Mouse (Mus musculus) layer of hippocampus, postnatal 14 days (tissue): ENCODE results near the gene Btg3. TPM values are rescaled to one million over a fixed set of nuclear protein-coding genes. Genes with fewer than 3 reads are reported as not detected.

Experiments used
- DNase-seq, 2 experiments: peaks; one replicate each; pipeline ENCODE4 v3.0.0; 2021 to 2022; ENCODE audit warnings: low spot score in 2 of 2, mixed read lengths in 1 of 2
- total RNA-seq, 2 experiments: library from RNA; stranded (reverse); gene quantifications; 2 replicates each; pipeline ENCODE4 v1.2.3; 2021

The Btg3 gene
- total RNA-seq, 2 experiments from 2014 or later, result 8.8 to 10.8 TPM

- peak; percentile 34 to 44 for DNase-seq
Observed at GRCm38 (mm10) chr16:78302678-78303050, 74.3 kb downstream of the Btg3 start.

DNA sequence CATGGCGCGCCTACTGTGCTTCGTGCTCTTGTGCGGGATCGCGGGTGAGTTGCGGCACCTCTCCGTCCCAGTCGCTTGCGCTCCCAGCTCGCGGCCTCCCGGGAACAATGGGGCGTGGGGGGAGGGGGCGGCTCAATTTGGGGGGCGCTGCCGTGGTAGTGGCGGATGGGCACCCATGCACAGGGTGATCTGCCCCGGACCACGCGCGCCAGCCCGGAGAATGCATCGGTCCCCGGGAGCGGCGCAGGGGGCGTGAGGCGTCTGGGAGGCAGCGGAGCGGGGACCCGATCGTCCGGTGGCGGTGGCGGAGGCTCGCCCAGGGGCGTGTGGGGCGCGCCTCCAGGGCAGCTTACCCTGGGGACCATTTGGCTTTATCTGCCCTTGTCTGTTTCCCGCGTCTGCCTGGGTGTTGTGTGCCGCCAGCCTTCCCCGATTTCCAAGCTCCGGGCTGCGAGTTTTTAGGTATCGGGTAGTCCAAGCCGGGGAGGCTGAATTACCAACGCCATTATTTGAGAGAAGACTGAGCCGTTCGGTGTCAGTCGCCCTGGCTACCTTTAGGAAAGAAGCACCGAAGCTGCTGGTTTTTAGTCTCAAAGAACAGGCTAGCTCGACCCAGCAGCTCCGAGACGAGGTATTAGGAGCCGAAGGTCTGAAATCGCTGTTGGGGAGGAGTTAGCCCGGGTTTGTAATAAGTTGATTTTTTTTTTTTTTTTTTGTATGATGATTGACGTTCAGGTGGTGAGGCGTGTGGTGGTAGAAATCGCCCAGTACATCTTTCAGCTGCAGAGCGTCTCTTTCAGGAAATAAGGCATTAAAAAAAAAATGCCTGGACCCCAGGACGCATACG is 74.9 kb downstream of the Btg3 start:
- peak in 1 of 2 experiments; percentile 36 for DNase-seq

DNA sequence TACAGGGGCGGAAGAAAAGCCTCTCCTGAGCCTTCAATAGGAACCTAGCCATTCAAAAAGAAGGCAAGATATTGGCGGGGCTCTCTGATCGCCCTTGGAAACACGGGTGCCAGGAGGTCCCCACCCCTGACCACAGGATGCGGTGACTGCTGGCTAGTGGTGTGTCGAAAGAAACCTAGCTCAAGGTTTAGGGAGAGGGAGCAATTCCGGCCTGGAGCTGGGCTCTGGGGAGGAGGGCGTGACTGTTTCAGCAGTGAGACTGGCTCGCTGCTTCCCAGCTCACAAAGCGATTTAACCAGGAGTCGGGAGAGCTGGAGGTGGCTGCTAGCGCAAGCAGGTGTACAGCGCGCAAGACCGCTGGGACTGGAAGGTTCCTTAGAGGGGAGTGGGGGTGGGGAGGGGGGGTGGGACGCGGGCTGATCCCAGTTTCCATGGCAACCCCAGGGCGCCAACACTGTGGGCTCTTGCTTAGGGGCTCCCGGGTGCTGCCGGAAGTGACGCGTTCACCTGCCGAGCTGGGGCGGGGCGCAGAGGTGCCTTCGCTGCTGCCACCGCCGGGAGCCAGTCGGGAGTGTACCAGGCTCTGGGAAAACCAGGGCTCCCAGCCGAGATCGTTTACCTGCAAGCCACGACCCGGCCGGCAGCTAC is 75.7 kb downstream of the Btg3 start, which contains the start of gene Cxadr:
Gene Cxadr, plus strand, starts transcription at position 307 of the 648 bp plus-strand sequence.
- DNase-seq, result peak; percentile 78 to 79

GRCm38 (mm10) chr16:78296114-78296513 is 80.9 kb downstream of the Btg3 start:
- DNase-seq, result no peak

GRCm38 (mm10) chr16:78295601-78296000 is 81.4 kb downstream of the Btg3 start:
- no peak for DNase-seq

DNA sequence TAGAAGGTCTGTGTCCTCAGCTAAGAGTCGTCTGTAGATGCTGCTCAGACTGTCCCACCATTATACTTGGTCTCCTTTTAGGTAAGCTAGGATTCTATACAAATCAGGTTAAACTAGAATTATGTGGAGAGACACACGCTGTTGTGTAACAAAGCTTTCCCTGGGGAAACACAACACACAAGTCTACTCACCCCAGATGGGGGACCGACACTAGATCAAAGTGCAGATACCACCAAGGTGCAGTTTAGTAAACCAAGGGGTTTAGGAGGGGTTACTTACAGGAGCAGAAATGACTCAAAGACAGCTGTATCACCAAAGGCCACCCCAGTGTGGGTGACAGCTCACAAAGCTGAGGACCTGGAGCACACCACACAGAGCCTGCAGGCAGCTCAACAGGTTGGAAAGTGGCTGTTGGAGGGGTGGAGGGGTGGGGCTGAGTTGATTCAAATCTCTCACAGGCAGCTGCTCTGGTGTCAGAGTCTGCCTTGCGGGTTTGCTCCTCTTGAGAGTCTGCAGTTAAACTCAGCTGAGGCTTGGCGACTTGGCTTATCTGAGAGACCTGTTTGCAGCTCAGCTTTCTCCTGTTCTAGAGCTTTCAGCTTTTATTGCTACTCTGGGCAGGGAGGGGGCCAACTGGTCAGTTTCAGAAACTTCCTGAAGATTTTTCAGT is 82.3 kb downstream of the Btg3 start:
- no peak for DNase-seq

DNA sequence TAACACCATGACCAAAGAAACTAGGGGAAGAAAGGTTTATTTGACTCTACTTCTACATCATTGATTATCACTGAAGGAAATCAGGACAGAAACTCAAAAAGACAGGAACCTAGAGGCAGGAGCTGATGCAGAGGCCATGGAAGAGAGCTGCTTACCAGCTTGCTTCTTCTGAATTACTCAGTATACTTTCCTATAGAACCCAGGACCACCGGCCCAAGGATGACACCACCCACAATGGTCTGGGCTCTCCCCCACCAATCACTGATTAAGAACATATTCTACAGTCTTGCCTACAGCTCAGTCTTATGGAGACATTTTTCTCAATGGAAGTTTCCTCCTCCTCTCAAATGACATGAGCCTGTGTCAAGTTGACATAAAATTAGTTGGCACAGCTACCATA is 82.9 kb downstream of the Btg3 start:
- no peak for DNase-seq

DNA sequence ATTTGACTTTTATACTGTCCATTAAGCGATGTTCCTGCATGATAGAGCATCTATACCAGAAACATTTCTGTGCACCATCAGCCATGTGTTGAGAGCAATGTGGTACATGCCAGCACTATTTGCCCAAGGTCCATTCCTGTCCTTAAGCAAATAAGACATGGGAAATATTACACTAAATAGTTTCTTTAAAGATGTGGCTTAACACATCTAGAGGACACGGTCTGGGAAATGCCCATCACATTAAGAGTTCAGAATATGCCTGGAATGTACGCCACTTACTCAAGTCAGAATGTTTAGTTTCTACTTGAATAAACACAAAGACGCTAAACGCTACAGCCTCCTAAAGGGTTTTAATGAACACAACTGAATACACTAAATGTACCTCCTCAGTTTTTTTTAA is 93.8 kb downstream of the Btg3 start:
- no peak for DNase-seq

Other genes starting within 250 kb of the Btg3 start
- 10 to 100 TPM; 61.4 to 61.8 TPM for gene Cxadr, start 75.7 kb downstream of the Btg3 start, total RNA-seq
- gene D16Ertd472e, start 199.5 kb upstream of the Btg3 start, total RNA-seq, result 10 to 100 TPM in 1 of 2 experiments, 1 to 10 TPM in 1; 9.5 to 10.9 TPM